Mouse (Mus musculus) lung, embryonic 16.5 days (tissue): ENCODE data around the gene Slc27a2. TPM values are rescaled to one million over a fixed set of nuclear protein-coding genes. Genes with fewer than 3 reads are reported as not detected.

Experiments used
- polyA plus RNA-seq: library from polyadenylated mRNA; unstranded; fragments of >200 nt; fragmentation: Nextera tagmentation; extraction: Ambion mirVana; gene quantifications from 2 replicates; pipeline ENCODE4 v1.2.1, GENCODE M21; 2015

Slc27a2 gene
- polyA plus RNA-seq, 1 experiment from 2014 or later = 1.5 TPM

Other genes with a start within 250 kb of the Slc27a2 start
- 1.1 and 1.5 TPM in 2 replicates for gene Atp8b4, start 51.7 kb upstream of the Slc27a2 start, polyA plus RNA-seq
- gene Hdc, start 66.9 kb downstream of the Slc27a2 start, polyA plus RNA-seq = 12.3 and 16.9 TPM in 2 replicates
- gene Gabpb1, start 123.9 kb downstream of the Slc27a2 start, polyA plus RNA-seq = 53.0 and 58.6 TPM in 2 replicates
- gene Usp8, start 154.9 kb downstream of the Slc27a2 start, polyA plus RNA-seq = 43.0 and 43.4 TPM in 2 replicates
- gene Usp50, start 231.1 kb downstream of the Slc27a2 start, polyA plus RNA-seq = 1.7 and 2.2 TPM in 2 replicates